Mouse (Mus musculus) urinary bladder, adult 18-20 months (tissue): ENCODE data around the gene Abl1.
A peak's percentile ranks its signal among the peaks of the same experiment; 100 is the strongest.

ENCODE experiments used
- DNase-seq, 2 experiments: peaks; one replicate each; pipeline ENCODE4 v3.0.0; 2022; ENCODE audit warnings: low spot score in 2 of 2, mixed read lengths in 2 of 2

Abl1 gene

DNA sequence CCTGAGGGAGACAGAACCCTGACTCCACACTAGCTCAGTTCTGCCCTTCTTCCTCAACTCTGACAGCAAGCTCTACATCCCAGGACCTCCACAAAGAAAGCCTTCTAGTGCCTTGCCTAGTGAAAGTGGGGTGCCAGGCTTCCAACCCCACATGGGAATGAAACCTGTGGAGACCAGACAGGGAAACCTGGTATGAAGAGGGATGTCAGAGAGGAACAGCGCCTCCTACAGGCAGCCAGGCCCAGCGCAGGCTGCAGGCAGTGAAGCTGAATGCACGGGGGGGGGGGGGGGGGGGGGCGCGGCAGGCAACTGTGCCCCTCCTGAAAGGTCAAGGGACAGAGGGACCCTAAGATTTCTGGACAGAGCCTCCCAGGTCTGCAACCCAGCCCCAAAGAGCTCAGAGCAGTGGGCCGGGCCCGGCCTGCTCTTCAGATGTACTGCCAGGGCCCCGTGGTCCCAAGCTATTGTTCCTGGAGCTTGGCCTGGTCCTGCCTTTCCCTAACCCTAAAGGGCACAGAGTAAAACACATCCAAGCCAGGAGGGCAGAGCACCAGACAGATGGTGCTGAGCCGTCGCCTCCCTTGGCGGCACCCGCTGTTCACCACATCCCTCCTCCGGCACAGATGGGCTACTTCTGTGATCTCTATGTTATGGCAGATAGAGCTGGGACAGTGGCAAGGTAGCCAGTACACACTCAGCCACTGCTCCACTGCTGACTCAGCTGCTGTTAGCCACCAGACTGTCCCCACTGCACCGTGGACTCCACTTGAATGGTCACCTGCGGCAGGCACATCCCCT, 136.0 kb downstream of the Abl1 start:
- DNase-seq, result no peak

DNA sequence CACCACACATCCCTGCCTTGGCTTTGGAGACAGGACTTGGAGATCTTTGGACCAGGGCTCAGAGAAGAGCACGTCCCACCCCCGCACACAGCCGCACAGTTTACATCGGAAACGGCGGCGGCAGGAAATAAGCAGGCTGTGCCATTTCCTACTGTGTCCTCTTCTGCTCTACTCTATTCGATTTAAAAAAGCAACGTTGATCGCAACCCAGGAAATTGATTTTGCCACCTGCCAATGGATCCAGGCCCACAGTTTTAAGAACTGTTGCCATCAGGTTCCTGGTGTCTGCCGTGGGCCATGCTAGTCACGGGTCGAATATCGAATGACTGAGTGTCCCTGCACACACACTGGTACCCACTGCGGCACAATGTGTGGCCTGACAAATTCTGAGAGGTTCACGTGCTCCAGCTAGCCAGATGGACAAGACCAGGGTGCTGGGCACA, 137.3 kb downstream of the Abl1 start:
- DNase-seq, result no peak

DNA sequence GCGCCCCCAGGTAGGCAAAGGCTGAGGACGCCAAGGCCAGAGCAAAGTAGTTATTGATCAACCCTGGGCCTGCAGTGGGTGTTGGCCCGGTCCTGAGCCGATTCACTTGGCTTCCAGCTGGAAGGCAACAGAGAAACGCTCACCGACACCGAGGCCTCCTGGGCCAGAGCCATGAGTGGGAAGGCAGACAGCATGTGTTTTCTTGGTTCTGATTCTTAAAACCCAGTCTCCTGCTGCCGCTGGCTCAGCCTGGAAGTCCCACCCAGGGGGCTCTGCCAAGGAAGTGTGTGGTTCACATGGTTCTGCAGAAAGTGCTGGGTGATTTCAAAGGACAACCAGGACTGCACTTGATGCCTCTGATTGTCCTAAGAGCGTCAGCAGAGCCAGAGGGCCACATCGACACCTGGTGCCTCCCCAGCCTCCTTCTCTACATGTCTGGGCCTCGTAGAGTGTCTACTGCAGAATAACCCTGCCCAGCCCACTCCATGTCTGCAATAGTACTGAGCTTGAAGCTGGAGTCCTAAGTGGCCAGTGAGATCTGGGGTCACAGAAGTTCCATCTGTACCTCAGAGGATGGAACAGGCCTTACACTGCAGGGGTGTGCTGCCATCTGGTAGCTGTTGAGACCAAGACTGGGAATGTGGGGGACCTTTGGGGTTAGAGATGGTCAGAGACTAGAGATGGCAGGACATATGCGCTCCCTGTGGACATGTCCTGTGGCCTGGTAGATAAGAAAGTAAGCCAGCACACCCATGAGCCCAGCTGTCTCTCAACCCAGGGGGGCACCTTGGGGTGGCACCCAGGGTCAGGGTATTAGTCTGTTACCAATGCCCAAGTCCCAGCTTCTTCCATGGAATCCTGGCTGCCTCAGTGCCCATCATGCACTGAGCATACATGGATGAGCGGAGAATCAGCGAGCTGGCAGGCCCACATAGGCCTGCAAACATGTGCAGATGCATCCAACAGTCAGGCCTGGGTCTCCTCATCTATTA, 138.2 kb downstream of the Abl1 start:
- DNase-seq, result no peak

DNA sequence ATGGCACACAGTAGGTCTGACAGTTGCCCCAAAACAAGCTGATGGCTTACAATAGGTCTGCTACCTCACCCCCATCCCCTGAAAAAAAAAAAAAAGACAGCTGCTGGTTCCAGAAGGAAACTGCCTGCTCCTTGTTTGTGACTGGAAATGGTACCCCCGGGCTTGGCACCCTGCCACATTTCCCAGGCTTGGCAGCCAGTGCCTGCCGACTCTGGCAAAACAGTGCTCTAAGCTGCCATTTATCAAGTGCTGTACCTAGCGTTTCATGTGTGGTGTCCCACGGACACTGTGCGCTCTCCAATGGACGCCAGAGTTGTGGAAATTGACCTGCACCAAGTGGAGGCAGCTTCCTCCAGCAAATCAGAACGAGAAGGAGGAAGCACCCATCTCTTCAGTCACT, 139.7 kb downstream of the Abl1 start:
- no peak for DNase-seq

DNA sequence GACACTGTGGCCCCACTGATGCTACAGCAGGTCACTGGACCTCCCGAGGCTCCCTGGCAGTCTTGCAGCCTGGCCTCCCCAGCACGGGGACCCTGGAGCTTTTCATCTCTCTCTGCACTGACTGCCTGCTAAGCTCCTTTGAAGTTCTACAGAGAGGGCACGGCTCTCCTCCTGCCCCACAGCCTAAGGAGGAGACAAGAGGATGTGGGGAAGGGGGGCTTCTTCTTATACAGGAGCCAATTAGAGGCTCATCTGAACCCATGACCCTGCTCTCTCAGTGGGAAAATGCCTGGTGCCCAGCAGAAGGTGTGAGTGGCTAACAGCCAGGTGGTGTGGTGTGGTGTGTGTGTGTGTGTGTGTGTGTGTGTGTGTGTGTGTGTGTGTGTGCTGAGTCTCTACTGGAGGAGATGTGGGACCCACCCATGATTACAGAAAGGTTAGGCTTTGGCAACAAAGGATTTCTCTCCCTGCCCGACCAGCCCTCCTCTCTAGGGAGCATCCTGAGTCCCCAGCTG, 140.2 kb downstream of the Abl1 start:
- DNase-seq, result no peak

DNA sequence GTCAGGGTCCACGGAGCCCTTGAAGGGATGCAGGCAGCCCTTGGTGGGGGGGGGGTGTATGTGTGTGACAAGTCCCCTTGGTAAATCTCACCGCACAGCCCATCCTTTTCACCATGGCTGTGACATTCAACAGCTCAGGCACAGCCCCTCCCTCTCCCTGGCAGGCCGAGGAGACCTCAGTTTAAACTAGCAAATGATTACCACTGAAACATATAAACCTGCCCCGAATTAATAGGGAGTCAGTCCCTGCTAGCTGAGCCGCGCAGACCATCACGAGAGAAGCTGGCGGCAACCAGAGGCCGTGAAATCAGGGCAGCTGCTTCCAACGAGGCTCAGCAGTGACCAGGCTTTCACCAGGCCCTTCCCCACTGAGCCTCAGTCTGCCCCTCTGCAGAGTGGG, 147.9 kb downstream of the Abl1 start:
- no peak for DNase-seq

DNA sequence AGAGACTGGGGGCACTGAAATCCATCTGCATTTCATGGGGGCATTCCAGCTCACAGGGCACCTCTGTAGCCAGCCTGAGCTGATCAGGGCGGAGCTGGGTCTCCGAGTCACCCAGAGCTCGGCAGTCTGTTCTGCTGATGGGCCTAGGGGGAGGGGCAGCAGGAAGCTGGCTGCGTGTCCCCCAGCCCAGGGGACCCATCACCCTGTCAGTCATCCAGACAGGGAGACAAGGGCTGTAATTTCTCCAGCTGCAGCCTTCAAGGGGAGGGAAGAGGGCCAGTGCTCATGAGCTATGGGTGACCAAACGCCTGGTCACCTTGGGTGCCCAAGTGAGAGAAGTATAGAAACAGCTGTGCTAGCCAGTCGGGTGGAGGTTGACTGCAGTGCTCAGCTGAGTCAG, 148.8 kb downstream of the Abl1 start:
- no peak for DNase-seq

DNA sequence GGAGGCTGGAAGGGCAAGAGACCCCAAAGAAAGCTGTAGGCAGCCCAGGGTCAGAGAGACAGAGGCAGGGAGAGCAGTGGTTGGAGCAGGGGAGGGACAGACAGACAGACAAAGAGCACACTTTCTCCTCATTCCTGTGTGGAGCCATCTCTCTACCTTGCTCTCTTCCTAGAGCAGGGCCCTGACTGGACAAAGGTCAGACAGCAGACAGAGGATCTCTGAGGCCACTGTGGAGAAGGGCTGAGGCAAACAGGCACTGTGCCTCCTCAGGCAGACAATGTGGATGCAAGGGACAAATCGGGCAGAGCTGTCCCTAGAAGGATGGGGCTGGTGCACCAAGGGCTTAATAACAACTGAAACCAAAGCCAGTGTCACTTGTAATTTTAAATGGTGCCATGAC, 150.7 kb downstream of the Abl1 start:
- no peak for DNase-seq

DNA sequence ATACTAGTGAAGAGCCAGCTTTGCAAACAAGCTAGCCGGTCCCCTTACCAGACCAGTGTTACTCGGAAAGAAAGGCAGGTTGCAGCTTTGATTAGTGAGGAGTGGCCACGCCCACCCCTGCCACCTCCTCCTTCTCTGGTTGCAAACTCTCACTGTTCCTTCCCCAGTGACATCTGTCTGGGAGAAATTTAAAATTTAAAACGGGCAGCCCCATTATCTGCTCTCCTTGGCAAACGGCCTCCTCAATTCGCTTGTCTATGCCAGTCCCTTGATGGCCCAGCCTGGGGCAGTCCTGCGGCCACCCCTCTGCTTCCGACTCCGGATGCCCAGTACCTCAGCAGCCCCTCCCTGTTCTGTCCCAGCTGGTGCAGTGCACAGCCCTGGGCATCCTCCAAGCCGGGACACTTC, 156.6 kb downstream of the Abl1 start:
- DNase-seq, result no peak

DNA sequence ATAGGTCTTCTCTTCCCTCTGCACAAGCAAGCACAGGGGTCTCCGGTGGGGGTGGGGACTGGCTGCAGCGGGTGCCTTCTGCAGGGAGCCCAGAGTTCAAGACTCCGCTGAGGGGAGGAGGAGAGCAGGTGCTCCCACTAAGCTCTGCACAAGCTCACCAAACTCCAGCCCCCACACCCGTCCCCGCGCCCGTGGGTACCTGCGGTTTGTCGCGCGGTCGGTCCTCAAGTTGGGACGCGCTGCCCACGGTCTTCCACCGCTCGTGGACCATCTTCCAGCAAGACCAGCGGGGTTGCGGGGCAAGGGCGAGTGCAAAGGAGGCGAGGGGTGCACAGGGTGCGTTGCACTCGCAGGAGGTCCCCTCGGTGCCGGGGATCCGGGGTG, 157.3 kb downstream of the Abl1 start:
- DNase-seq, result no peak

DNA sequence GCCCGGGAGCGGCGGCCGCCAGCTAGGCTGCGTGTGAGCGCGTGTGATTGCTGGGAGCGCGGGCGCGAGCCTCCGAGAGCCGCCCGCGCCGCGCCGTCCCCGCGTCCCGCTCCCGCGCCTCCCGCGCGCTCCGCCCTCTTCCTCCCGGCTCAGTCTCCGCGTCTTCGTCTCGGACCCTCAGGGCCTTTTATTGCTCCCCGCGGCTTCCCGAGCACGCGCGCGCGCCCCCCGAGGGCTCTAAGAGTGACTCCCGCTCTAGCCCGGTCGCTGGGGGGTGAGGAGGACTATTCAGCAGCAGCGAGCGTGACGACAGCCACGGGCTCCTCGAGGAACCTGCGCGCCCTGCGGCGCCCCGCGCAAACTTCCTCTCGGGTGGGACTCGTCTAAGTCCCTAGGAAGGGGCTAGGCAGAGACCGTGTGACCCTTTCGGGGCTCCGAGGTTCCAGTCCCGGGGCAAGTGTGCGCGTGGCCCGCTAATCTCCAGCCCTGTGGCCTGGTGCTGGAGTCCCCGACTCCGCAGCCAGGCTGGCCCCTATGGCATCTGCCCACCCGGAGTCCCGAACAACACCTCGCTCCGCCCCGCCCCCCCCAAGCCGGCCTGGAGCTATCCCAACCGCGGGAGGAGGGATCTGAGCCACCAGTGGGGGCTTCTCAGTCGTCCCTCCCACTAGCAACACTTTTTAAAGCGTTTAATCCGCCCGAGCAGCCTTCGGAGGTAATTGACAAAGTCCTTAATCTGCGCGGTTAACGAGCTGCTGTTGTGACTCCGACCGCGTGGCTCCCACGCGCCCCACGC, 157.9 kb downstream of the Abl1 start, which contains the start of gene Fibcd1:
Gene Fibcd1 (minus strand): TSS at position 110 of the 796 bp plus-strand sequence.
- no peak for DNase-seq

DNA sequence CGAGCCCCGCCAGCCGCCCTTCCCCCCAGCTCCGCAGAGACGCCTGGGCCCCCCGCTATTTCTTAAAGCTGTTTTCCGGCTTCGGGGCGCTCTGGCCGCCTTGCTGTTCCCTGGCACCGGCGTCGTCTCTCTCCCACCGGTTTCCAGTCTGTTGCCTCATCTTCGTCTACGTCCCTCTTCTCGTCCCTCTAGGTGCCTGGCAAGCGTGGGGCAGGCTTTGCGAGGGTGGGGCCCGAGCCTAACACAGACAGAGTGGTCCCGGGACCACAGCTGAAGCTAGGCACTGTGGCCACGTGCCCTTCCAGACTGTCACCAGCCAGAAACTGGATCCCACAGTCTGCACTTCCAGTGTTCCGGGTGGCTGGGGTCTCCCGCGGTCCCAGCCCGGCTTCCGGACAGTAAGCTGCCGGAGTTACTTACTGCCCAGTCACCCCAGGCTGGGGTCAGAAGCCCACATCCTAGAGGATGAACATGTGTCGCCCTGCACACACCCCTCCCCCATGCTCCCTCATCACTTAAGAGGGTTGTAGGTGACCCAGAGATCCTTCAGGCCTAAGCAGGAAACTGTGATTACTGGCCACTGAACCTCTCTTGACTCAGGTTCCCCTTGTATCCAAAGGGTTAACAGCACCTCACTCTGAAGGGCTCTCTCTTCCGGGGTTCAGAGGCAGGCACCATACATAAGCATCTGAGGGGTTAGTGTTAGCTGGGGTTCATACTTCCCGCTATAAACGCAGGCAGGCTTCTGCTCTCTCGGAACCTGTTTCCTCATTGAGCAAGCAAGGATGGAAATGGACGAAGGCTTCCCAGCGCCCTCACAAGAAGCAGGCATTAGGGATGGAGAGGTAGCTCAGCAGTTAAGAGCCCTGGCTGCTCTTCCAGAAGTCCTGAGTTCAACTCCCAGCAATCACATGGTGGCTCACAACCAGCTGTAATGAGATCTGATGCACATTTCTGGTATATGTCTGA, 158.8 kb downstream of the Abl1 start:
- no peak for DNase-seq

DNA sequence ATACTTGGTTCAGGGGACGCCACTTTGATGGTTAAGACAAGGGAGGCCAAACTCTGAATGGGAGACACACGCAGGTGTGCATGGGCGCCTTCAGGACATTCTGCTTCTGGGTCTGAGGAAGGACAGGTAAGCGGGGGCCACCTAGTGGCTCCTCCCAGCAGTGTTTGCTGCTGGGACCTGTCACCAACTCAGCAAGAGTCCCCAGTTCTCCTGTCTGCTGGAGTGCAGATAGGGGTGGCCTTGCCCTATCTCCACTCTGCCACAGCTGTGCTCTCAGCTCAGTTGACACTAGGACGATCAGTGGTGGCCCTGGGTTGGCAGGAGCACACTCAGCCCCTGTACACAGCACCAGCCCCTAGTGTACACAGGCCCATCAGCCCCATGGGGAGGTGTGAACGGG, 159.7 kb downstream of the Abl1 start:
- peak in 1 of 2 experiments; percentile 8 for DNase-seq

DNA sequence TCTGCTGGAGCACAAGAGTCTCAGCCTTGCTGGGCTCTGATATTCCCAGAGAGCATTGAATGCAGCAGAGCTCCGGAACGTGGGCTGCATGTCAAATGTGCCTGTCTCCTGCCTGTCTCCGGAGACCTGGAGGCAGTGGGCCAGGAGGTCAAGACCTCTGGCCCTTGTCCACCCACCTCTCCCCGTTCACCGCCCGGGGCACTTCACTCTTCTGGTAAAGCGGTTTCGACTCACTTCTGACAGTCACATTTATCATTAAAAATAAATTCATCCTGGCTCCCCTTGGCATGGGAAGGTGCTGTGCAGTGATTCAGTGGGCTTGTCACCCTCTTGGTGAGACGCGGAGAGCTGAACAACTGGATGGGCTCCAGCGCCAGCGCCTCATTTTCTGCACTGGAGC, 162.0 kb downstream of the Abl1 start:
- DNase-seq, result no peak
